Mouse (Mus musculus): ENCODE measurements around the gene Secisbp2. TPM values are rescaled to one million over a fixed set of nuclear protein-coding genes. Genes with fewer than 3 reads are reported as not detected.
A peak's percentile ranks its signal among the peaks of the same experiment; 100 is the strongest.
"Not testable (repeated sequence)": the region's sequence is repeated elsewhere in the genome, so short reads cannot be mapped to it uniquely, and the experiment has no call there.

Secisbp2 gene
- total RNA-seq, 1 experiment from 2014 or later = 44.5 TPM

- no peak for ATAC-seq (replicated peaks; ENCODE audit: insufficient number of reproducible peaks, low FRiP score, low TSS enrichment, poor library complexity, severe bottlenecking)
Observed at GRCm38 (mm10) chr13:51641424-51641823, 10.1 kb upstream of the Secisbp2 start.

- no peak for ATAC-seq (replicated peaks; ENCODE audit: insufficient number of reproducible peaks, low FRiP score, low TSS enrichment, poor library complexity, severe bottlenecking)
Observed at GRCm38 (mm10) chr13:51642171-51642778, 9.2 kb upstream of the Secisbp2 start.

DNA sequence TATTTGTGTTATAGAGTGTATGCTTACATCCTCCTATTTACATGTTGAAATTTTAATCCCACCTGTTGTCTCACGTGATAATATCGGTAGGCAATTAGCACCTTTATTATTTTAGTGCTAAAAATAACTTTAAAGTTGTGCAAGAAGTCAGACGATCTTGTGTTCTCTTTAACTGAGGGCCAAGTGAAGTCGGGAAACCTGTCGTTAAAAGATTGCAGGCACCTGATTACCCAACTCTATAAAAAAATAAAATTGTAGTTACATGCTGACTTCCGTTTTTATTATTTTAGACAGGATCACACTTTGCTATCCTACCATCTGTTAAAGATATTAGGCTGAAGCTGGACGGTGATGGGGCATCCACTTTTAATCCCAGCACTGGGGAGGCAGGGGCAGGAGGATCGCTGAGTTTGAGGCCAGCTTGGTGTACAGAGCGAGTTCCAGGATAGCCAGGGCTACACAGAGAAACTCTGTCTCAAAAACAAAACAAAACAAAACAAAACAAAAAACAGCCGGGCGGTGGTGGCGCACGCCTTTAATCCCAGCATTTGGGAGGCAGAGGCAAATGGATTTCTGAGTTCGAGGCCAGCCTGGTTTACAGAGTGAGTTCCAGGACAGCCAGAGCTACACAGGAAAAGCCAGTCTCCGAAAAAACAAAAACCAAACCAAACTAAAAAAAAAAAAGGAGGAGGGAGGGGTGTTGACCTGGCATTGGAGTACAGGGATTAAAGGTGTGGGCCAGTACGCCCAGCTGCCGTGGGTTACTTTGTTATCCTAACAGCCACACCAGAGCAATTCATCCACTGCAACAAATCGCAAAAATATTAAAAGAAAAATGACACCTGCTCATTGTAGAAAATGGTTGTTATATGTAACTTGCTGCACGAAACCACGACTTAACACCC, 7.3 kb upstream of the Secisbp2 start:
- ATAC-seq (replicated peaks; ENCODE audit: insufficient number of reproducible peaks, low FRiP score, low TSS enrichment, poor library complexity, severe bottlenecking) = no peak

- peak; percentile 92 for ATAC-seq (replicated peaks; ENCODE audit: insufficient number of reproducible peaks, low FRiP score, low TSS enrichment, poor library complexity, severe bottlenecking)
Observed at GRCm38 (mm10) chr13:51644829-51645789, 6.4 kb upstream of the Secisbp2 start, which contains the start of gene Cks2. Gene Cks2 (plus strand): TSS chr13:51645232.

GRCm38 (mm10) chr13:51645872-51646271, 5.6 kb upstream of the Secisbp2 start:
- no peak for ATAC-seq (replicated peaks; ENCODE audit: insufficient number of reproducible peaks, low FRiP score, low TSS enrichment, poor library complexity, severe bottlenecking)

GRCm38 (mm10) chr13:51646362-51647027, 5.0 kb upstream of the Secisbp2 start:
- ATAC-seq (replicated peaks; ENCODE audit: insufficient number of reproducible peaks, low FRiP score, low TSS enrichment, poor library complexity, severe bottlenecking) = no peak

GRCm38 (mm10) chr13:51647770-51648169, 3.7 kb upstream of the Secisbp2 start:
- ATAC-seq (replicated peaks; ENCODE audit: insufficient number of reproducible peaks, low FRiP score, low TSS enrichment, poor library complexity, severe bottlenecking) = no peak

- ATAC-seq (replicated peaks; ENCODE audit: insufficient number of reproducible peaks, low FRiP score, low TSS enrichment, poor library complexity, severe bottlenecking) = no peak
Observed at GRCm38 (mm10) chr13:51648237-51648636, 3.3 kb upstream of the Secisbp2 start.

GRCm38 (mm10) chr13:51649740-51650139, 1.8 kb upstream of the Secisbp2 start:
- no peak for ATAC-seq (replicated peaks; ENCODE audit: insufficient number of reproducible peaks, low FRiP score, low TSS enrichment, poor library complexity, severe bottlenecking)

- ATAC-seq (replicated peaks; ENCODE audit: insufficient number of reproducible peaks, low FRiP score, low TSS enrichment, poor library complexity, severe bottlenecking) = no peak
Observed at GRCm38 (mm10) chr13:51653159-51653558, 1.7 kb downstream of the Secisbp2 start.

DNA sequence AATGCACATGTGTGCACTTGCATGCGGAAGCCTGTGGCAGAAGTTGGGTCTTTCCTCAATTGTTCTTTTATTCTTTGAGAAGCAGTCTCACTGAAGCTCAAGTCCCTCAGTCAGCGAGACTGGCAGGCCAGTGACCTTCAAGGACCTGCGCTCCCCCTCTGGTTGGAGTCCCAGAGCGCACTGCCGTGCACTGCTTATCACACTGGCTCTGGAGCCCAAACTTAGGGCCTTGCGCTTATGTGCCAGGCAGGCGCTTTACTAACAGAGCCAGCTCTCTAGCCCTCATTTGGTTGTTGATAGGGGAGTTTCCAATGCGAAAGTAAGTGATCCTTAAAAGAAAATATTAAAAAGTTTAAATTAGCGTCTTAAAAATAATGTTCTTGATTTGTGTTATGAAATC, 2.5 kb downstream of the Secisbp2 start:
- no peak for ATAC-seq (replicated peaks; ENCODE audit: insufficient number of reproducible peaks, low FRiP score, low TSS enrichment, poor library complexity, severe bottlenecking)

DNA sequence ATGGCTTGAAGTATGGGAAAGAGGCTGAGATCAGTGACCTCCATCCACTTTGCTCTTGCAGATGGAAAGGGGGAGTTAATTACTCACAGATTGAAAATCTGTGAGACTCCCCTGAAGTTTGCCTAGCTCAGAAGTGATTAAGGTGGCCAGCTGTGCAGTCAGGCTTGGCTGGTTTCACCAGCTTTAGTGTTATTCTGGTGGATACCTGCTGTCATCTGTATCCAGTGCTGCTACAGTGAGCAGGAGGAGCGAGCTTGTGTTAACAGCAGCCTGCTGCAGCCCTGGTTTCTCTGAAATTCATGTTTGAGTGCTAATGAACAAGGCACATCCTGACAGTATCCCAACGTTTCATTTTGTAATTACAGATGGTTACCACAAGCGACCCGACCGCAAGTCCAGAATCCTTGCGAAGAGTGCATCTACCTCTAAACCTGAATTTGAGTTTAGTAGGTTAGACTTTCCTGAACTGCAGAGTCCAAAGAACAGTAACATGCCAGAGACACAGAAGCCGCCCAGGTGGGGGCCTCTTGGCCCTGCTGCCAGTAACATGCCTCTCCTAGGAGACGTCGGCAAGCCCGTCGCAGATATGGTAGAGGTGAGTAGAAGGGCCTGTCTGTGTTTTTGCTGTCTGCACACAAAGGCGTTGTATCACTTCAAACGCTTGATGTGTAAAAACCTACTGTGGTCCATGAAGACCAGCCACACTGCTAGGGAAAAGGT, 5.2 kb downstream of the Secisbp2 start:
- no peak for ATAC-seq (replicated peaks; ENCODE audit: insufficient number of reproducible peaks, low FRiP score, low TSS enrichment, poor library complexity, severe bottlenecking)

- 0 out of 2 replicates have a peak, but pooled peaks have one; percentile 53 for ATAC-seq (replicated peaks; ENCODE audit: insufficient number of reproducible peaks, low FRiP score, low TSS enrichment, poor library complexity, severe bottlenecking)
Observed at GRCm38 (mm10) chr13:51658094-51658493, 6.6 kb downstream of the Secisbp2 start.

GRCm38 (mm10) chr13:51659573-51659972, 8.1 kb downstream of the Secisbp2 start:
- no peak for ATAC-seq (replicated peaks; ENCODE audit: insufficient number of reproducible peaks, low FRiP score, low TSS enrichment, poor library complexity, severe bottlenecking)

DNA sequence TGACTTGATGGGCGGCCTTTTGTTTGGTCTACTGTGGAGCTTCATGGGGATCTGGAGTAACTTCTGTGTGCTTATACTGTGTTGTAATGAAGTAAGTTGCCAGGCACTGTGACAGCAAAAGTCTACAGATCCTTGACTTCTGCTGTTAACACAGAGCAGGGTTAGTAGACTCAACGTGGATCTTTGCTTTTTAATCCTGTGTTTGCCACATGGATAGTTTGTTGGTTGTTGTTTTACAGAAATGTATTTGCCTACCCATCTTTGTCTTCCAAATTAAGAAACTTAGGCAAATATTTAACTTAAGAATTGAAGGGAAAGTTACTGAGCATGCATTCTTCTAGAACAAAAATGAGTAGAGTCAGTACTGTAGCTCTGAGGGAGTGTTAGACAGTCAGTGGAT, 12.1 kb downstream of the Secisbp2 start:
- ATAC-seq (replicated peaks; ENCODE audit: insufficient number of reproducible peaks, low FRiP score, low TSS enrichment, poor library complexity, severe bottlenecking) = no peak

DNA sequence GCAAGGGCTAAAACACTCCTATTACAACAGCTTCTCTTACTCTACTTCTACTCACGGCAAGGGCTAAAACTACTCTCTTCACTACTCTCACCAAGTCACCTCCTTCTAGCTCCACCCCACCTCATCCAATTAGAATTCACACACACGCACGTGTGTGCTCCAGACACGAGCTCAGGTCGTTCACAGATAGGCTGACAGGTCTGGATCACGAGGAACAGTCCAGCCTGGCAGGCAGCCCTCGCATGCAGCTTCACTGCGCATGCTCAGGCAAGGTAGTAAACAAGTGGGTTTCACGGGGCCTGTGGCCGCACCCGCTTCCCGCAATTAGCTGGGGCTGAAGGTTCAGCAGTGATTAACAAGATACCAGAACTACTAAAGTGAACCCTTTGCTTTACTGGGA, 16.7 kb downstream of the Secisbp2 start:
- ATAC-seq (replicated peaks; ENCODE audit: insufficient number of reproducible peaks, low FRiP score, low TSS enrichment, poor library complexity, severe bottlenecking) = not testable (repeated sequence)

GRCm38 (mm10) chr13:51676641-51677040, 25.1 kb downstream of the Secisbp2 start:
- no peak for ATAC-seq (replicated peaks; ENCODE audit: insufficient number of reproducible peaks, low FRiP score, low TSS enrichment, poor library complexity, severe bottlenecking)

DNA sequence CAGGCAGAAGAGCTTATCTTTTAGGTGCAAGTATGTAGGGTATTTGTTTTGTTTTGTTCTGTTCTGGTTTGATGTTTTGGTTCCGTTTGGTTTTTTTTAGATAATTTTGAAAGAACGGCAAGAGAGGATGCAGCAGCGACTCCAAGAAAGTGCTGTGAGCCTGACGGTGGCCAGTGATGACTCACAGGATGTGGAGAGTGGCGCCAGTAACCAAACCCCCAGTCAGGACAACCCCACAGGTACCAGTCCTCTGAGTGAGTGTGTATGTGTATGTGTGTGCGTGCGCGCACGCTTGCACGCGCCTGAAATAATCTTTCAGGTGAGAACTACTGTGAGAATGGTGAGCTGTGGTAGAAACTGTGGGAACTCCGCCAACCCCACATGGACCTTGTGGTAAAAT, 25.5 kb downstream of the Secisbp2 start:
- ATAC-seq (replicated peaks; ENCODE audit: insufficient number of reproducible peaks, low FRiP score, low TSS enrichment, poor library complexity, severe bottlenecking) = no peak

All from monocyte, adult 5-6 weeks (primary cell).